Mouse (Mus musculus) CH12.LX (cell line): ENCODE measurements at regions not wholly inside any gene's neighbourhood (a gene's known extent, or its start where the extent isn't known, plus 50 kb on each side); places are given as distances from the start of the nearest gene placed in this dataset.

Experiments
- DNase-seq: peaks from one replicate; pipeline ENCODE4 v3.0.0-alpha.2; 2013; ENCODE audit errors: extremely low read depth
- H3K27ac ChIP-seq: 2 replicates; pipeline ENCODE4 v1.5.1; 2012; ENCODE audit warnings: low read depth, mild to moderate bottlenecking, control low read depth, moderate library complexity; ENCODE audit not compliant: insufficient read depth
- H3K27me3 ChIP-seq: replicated peaks from 2 replicates; pipeline ENCODE3; 2012; ENCODE audit warnings: inconsistent platforms
- H3K36me3 ChIP-seq, 2 experiments: replicated peaks in 1 of 2; 2 replicates each; pipeline versions ENCODE3 to v1.6.1; 2012; ENCODE audit warnings: inconsistent platforms in 1 of 2, low read length in 1 of 2, mild to moderate bottlenecking in 1 of 2, mixed read lengths in 1 of 2, moderate library complexity in 1 of 2; ENCODE audit not compliant: control insufficient read depth in 1 of 2, insufficient read depth in 1 of 2
- H3K4me1 ChIP-seq, 2 experiments: 2 replicates each; pipeline ENCODE4 v1.6.1; 2012; ENCODE audit warnings: inconsistent platforms in 1 of 2, moderate library complexity in 1 of 2; ENCODE audit not compliant: insufficient read depth in 2 of 2, control insufficient read depth in 1 of 2
- H3K4me2 ChIP-seq: 2 replicates; pipeline ENCODE4 v1.6.1; 2012; ENCODE audit warnings: low read depth, mild to moderate bottlenecking, control low read depth; ENCODE audit not compliant: poor library complexity, insufficient read depth, severe bottlenecking
- H3K4me3 ChIP-seq, 3 experiments: fragments of 150-350 bp in 1 of 3; sonication (generic) in 1 of 3; replicated peaks in 1 of 3; 2 replicates each; pipeline versions ENCODE3 to v1.5.1; 2011 to 2012; ENCODE audit warnings: low read depth in 2 of 3, low read length in 2 of 3, mild to moderate bottlenecking in 2 of 3, moderate library complexity in 2 of 3, control low read depth in 1 of 3, improper control_type of control experiment in 1 of 3, inconsistent platforms in 1 of 3, mixed read lengths in 1 of 3; ENCODE audit not compliant: poor library complexity in 1 of 3
- H3K79me2 ChIP-seq: replicated peaks from 2 replicates; pipeline ENCODE4 v1.6.1; 2012; ENCODE audit warnings: mild to moderate bottlenecking, moderate library complexity; ENCODE audit not compliant: control insufficient read depth, poor library complexity, insufficient read depth, severe bottlenecking; ENCODE audit errors: extremely low read depth
- H3K9ac ChIP-seq: 2 replicates; pipeline ENCODE4 v1.6.1; 2012; ENCODE audit warnings: low read depth, mild to moderate bottlenecking, control low read depth, moderate library complexity; ENCODE audit not compliant: insufficient read depth
- H3K9me3 ChIP-seq: replicated peaks from 2 replicates; pipeline ENCODE3; 2012; ENCODE audit warnings: low read length, inconsistent platforms, mixed read lengths
- CHD1 ChIP-seq: IDR thresholded peaks from 2 replicates; pipeline ENCODE4 v1.6.1; 2012; ENCODE audit warnings: low read depth, low read length, improper control_type of control experiment, inconsistent platforms
- E2F4 ChIP-seq: IDR thresholded peaks from 2 replicates; pipeline ENCODE4 v1.6.1; 2011; ENCODE audit warnings: low read depth, low read length, improper control_type of control experiment; ENCODE audit not compliant: insufficient replicate concordance
- EP300 ChIP-seq: IDR thresholded peaks from 2 replicates; pipeline ENCODE4 v1.6.1; 2011; ENCODE audit warnings: low read length, improper control_type of control experiment
- GABPA ChIP-seq: IDR thresholded peaks from 2 replicates; pipeline ENCODE4 v1.6.1; 2012; ENCODE audit warnings: low read depth, low read length, improper control_type of control experiment, inconsistent platforms; ENCODE audit not compliant: insufficient replicate concordance
- IRF4 ChIP-seq: IDR thresholded peaks from 2 replicates; pipeline ENCODE4 v1.6.1; 2014; ENCODE audit warnings: low read depth, mild to moderate bottlenecking, inconsistent platforms, low read length, improper control_type of control experiment
- JUN ChIP-seq: IDR thresholded peaks from 2 replicates; pipeline ENCODE4 v1.6.1; 2011; ENCODE audit warnings: low read depth, mild to moderate bottlenecking, low read length, improper control_type of control experiment, moderate library complexity; ENCODE audit not compliant: insufficient read depth
- JUND ChIP-seq: conservative IDR thresholded peaks from 2 replicates; pipeline ENCODE4 v1.6.1; 2011; ENCODE audit warnings: low read depth, low read length, improper control_type of control experiment
- KAT2A ChIP-seq: IDR thresholded peaks from 2 replicates; pipeline ENCODE4 v1.6.1; 2012; ENCODE audit warnings: low read length, improper control_type of control experiment, inconsistent platforms; ENCODE audit not compliant: insufficient replicate concordance
- MAFK ChIP-seq: IDR thresholded peaks from 2 replicates; pipeline ENCODE4 v1.6.1; 2011; ENCODE audit warnings: low read length, improper control_type of control experiment; ENCODE audit not compliant: insufficient replicate concordance
- MAX ChIP-seq: IDR thresholded peaks from 2 replicates; pipeline ENCODE4 v1.6.1; 2011; ENCODE audit warnings: low read length, improper control_type of control experiment
- MEF2A ChIP-seq: IDR thresholded peaks from 2 replicates; pipeline ENCODE4 v1.6.1; 2014; ENCODE audit warnings: low read depth, mild to moderate bottlenecking, inconsistent platforms, low read length, improper control_type of control experiment, borderline replicate concordance
- MYC ChIP-seq: IDR thresholded peaks from 2 replicates; pipeline ENCODE4 v1.6.1; 2011; ENCODE audit warnings: low read depth, mild to moderate bottlenecking, improper control_type of control experiment, low read length
- PAX5 ChIP-seq: IDR thresholded peaks from 2 replicates; pipeline ENCODE4 v1.6.1; 2012; ENCODE audit warnings: low read length, inconsistent platforms, mixed read lengths
- POLR2A ChIP-seq: IDR thresholded peaks from 2 replicates; pipeline ENCODE4 v1.6.1; 2011; ENCODE audit warnings: low read depth, mild to moderate bottlenecking, improper control_type of control experiment, low read length
- RAD21 ChIP-seq: IDR thresholded peaks from 2 replicates; pipeline ENCODE4 v1.6.1; 2011; ENCODE audit warnings: low read depth, mild to moderate bottlenecking, low read length, improper control_type of control experiment, moderate library complexity
- RCOR1 ChIP-seq: conservative IDR thresholded peaks from 2 replicates; pipeline ENCODE4 v1.6.1; 2012; ENCODE audit warnings: low read depth, mild to moderate bottlenecking, inconsistent platforms, low read length, improper control_type of control experiment
- SIN3A ChIP-seq: IDR thresholded peaks from 2 replicates; pipeline ENCODE4 v1.6.1; 2012; ENCODE audit warnings: low read length, improper control_type of control experiment, inconsistent platforms
- TCF12 ChIP-seq: IDR thresholded peaks from 2 replicates; pipeline ENCODE4 v1.6.1; 2014; ENCODE audit warnings: low read depth, mild to moderate bottlenecking, inconsistent platforms, low read length, improper control_type of control experiment
- USF2 ChIP-seq: conservative IDR thresholded peaks from 2 replicates; pipeline ENCODE4 v1.6.1; 2011; ENCODE audit warnings: low read depth, low read length, improper control_type of control experiment
- ZKSCAN1 ChIP-seq: IDR thresholded peaks from 2 replicates; pipeline ENCODE4 v1.6.1; 2012; ENCODE audit warnings: low read depth, inconsistent platforms, low read length, improper control_type of control experiment, borderline replicate concordance
- dilution Hi-C: fragments of 300-500 bp; cut with MboI; formaldehyde crosslinking; loops from 2 replicates; pipeline ENCODE4 v1.14.3; 2020; ENCODE audit warnings: low sequenced_read_pairs; ENCODE audit not compliant: extremely low pct_unique_long_range_greater_than_20kb, extremely low pct_ligation_motif_present
- in situ Hi-C: fragments of 300-500 bp; cut with MboI; formaldehyde crosslinking; loops from 3 replicates; pipeline ENCODE4 v1.14.3; 2019; ENCODE audit warnings: low sequenced_read_pairs, low pct_ligation_motif_present, low pct_unique_long_range_greater_than_20kb, mixed read lengths

DNA sequence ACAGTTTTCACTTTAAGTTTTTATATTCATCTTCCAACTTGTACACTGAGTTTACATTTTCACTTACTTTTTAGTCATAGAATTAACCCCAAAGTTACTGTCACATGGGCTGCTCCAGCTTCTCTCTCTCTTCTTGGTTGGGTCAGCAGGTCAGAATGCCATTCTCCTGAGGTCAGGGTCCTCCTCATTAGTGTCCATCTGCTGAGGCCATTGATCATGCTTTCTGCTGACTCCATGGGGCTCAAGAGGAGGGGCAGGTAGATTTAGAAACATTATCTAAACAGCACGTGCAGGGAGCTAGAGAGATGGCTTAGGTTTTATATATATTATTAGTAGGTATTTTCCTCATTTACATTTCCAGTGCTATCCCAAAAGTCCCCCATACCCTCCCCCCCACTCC lies 503.7 kb upstream of the Tbc1d2b start:
- H3K4me1 ChIP-seq = no peaks in the 10 kb centered on the region
- H3K79me2 ChIP-seq = no peaks in the 10 kb centered on the region
- H3K27ac ChIP-seq = no peak overlapping the region
- in situ Hi-C loops (no loop called here), dilution Hi-C loops (no loop called here)
- H3K9ac ChIP-seq = no peak overlapping the region
- no peak for TF ChIP-seq ZKSCAN1
- TF ChIP-seq MEF2A = no peak
- no peak for TF ChIP-seq MAFK
- TF ChIP-seq MYC = no peak
- TF ChIP-seq KAT2A = no peak
- no peak for TF ChIP-seq PAX5
- TF ChIP-seq E2F4 = no peak
- TF ChIP-seq TCF12 = no peak
- no peak for TF ChIP-seq JUND
- TF ChIP-seq GABPA = no peak
- no peak for TF ChIP-seq POLR2A
- TF ChIP-seq RCOR1 = no peak
- TF ChIP-seq RAD21 = no peak
- no peak for TF ChIP-seq MAX
- TF ChIP-seq USF2 = no peak
- TF ChIP-seq CHD1 = no peak
- TF ChIP-seq JUN = no peak
- H3K27me3 ChIP-seq = no peaks in the 10 kb centered on the region
- no peak for DNase-seq
- H3K4me3 ChIP-seq = no peak overlapping the region
- no peaks in the 10 kb centered on the region for H3K36me3 ChIP-seq
- no peak overlapping the region for H3K4me2 ChIP-seq
- no peaks in the 10 kb centered on the region for H3K9me3 ChIP-seq

GRCm38 (mm10) chr9:90789545-90789944 lies 518.9 kb upstream of the Tbc1d2b start:
- peaks cover 2 to 6% of the 10 kb centered on the region in 2 experiments for H3K4me1 ChIP-seq
- TF ChIP-seq GABPA (no peak), ZKSCAN1 (peak; percentile 78), SIN3A (no peak), RAD21 (no peak), IRF4 (peak; percentile 59), EP300 (peak; percentile 65)
- TF ChIP-seq, all 38 proteins: peak for 3
- Histone ChIP-seq H3K36me3 (no peaks in the 10 kb centered on the region), H3K4me3 (no peak overlapping the region), H3K4me2 (no peak overlapping the region), H3K9me3 (no peaks in the 10 kb centered on the region), H3K79me2 (no peaks in the 10 kb centered on the region), H3K9ac (no peak overlapping the region), H3K27me3 (no peaks in the 10 kb centered on the region), H3K27ac (no peak overlapping the region)
- in situ Hi-C loops = no loop called here
- DNase-seq = peak; percentile 27
- dilution Hi-C loops = no loop called here
